12 mouse cellular contexts compared by ENCODE assay signal in the genomic region with DNA sequence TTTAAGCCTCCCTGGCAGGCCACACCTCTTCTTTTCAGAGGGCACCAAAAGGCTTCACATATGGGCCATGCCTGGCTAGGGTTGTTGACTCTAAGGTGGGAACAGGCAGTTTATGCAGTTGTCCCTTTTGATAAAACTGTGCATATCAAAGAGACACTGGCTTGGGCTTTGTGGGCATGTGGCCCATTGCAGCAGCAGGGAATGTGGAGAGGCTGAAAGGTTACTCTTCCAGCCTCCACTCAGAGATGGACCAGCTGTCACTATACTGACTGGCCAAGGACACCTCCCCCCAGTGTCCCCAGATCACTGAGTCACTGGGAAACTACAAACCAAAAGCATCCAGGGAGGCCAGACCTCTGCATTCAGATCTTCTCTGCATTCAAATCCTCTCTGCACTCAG.
DNase-seq lines count a peak whose midpoint lies in the region; ATAC-seq lines count a peak whose summit lies in the region.
"Had no signal": no experiment of that assay in that cellular context is flagged by ENCODE, and none has a peak within 500 bp of the region (broad histone marks: within the 10 kb centered on the region; RNA-seq: fewer than 3 reads in every experiment).

No protein-coding gene starts in this region.

- H3K27ac ChIP-seq in forebrain, embryonic 13.5 days = peak overlapping the region; percentile 93
- no peak overlapping the region for H3K27ac ChIP-seq in forebrain, embryonic 10.5 days
- H3K27ac ChIP-seq in hindbrain, embryonic 16.5 days (ENCODE audit: low read depth, low read length) = peak overlapping the region; percentile 42
- H3K27ac ChIP-seq: liver, embryonic 15.5 days had no signal

- intact Hi-C loops in left cerebral cortex, postnatal 4 days (cut with DNase I) = no loop called here

- H3K9me3 ChIP-seq in forebrain, embryonic 13.5 days (replicated peaks) = no peaks in the 10 kb centered on the region
- H3K9me3 ChIP-seq in forebrain, embryonic 10.5 days = no peaks in the 10 kb centered on the region
- no peaks in the 10 kb centered on the region for H3K9me3 ChIP-seq in hindbrain, embryonic 16.5 days (ENCODE audit: control insufficient read depth, low read length)
- H3K9me3 ChIP-seq: liver, embryonic 15.5 days; midbrain, embryonic 12.5 days had no signal

- no peaks in the 10 kb centered on the region for H3K36me3 ChIP-seq in forebrain, embryonic 13.5 days (ENCODE audit: poor library complexity, severe bottlenecking)
- no peaks in the 10 kb centered on the region for H3K36me3 ChIP-seq in forebrain, embryonic 10.5 days (replicated peaks)
- no peaks in the 10 kb centered on the region for H3K36me3 ChIP-seq in hindbrain, embryonic 16.5 days (ENCODE audit: control insufficient read depth, insufficient read depth, low read length)
- H3K36me3 ChIP-seq: liver, embryonic 15.5 days; midbrain, embryonic 12.5 days had no signal

- ATAC-seq in forebrain, embryonic 13.5 days = no peak
- no peak for ATAC-seq in hindbrain, embryonic 16.5 days

- H3K4me3 ChIP-seq in forebrain, embryonic 13.5 days = no peak overlapping the region
- no peak overlapping the region for H3K4me3 ChIP-seq in forebrain, embryonic 10.5 days
- H3K4me3 ChIP-seq in hindbrain, embryonic 16.5 days (ENCODE audit: low read length) = no peak overlapping the region
- H3K4me3 ChIP-seq: liver, embryonic 15.5 days; midbrain, embryonic 12.5 days had no signal

- H3K27me3 ChIP-seq in forebrain, embryonic 13.5 days = no peaks in the 10 kb centered on the region
- no peaks in the 10 kb centered on the region for H3K27me3 ChIP-seq in forebrain, embryonic 10.5 days (ENCODE audit: poor library complexity, severe bottlenecking)
- H3K27me3 ChIP-seq in hindbrain, embryonic 16.5 days (replicated peaks; ENCODE audit: control insufficient read depth, insufficient read depth, low read length) = no peaks in the 10 kb centered on the region
- H3K27me3 ChIP-seq: liver, embryonic 15.5 days; midbrain, embryonic 12.5 days had no signal

- H3K4me2 ChIP-seq in forebrain, embryonic 13.5 days = no peak overlapping the region
- H3K4me2 ChIP-seq in hindbrain, embryonic 16.5 days (ENCODE audit: low read length) = no peak overlapping the region
- H3K4me2 ChIP-seq: liver, embryonic 15.5 days; midbrain, embryonic 12.5 days had no signal

- H3K9ac ChIP-seq in forebrain, embryonic 13.5 days = no peak overlapping the region
- H3K9ac ChIP-seq in hindbrain, embryonic 16.5 days (ENCODE audit: low read depth, low read length) = no peak overlapping the region
- H3K9ac ChIP-seq: liver, embryonic 15.5 days; midbrain, embryonic 12.5 days had no signal

- peaks cover 43% of the 10 kb centered on the region for H3K4me1 ChIP-seq in forebrain, embryonic 13.5 days
- H3K4me1 ChIP-seq in forebrain, embryonic 10.5 days = peaks cover 23% of the 10 kb centered on the region
- H3K4me1 ChIP-seq in hindbrain, embryonic 16.5 days (ENCODE audit: control insufficient read depth, insufficient read depth, low read depth, low read length) = peaks cover 16% of the 10 kb centered on the region
- H3K4me1 ChIP-seq: liver, embryonic 15.5 days had no signal

- no peak for DNase-seq in forebrain, embryonic 10.5 days (ENCODE audit: extremely low spot score, low spot score)
- DNase-seq in left cerebral cortex, postnatal 4 days = peak; percentile 78
- DNase-seq in left cerebral cortex, adult 18-20 months (ENCODE audit: low spot score in 2 of 2) = no peak
- DNase-seq in cerebellum, postnatal 14 days = peak; percentile 89 to 90
- DNase-seq in MN1 (ENCODE audit: low spot score) = no peak
- no peak for DNase-seq in layer of hippocampus, postnatal 14 days (ENCODE audit: low spot score in 2 of 2)
- DNase-seq: gastrocnemius, postnatal 14 days; thymus, postnatal 36 days had no signal

Comparison
In these comparisons a context has a peak if more than half of its experiments do, and no peak if none do; other contexts are left out.
1. DNase-seq: peak in left cerebral cortex, postnatal 4 days (single experiment) and cerebellum, postnatal 14 days (2 of 2); none in forebrain, embryonic 10.5 days (single experiment), left cerebral cortex, adult 18-20 months (0 of 2), MN1 (single experiment) and layer of hippocampus, postnatal 14 days (0 of 2).